Mouse (Mus musculus): ENCODE results near the gene Phlpp1.

GRCm38 (mm10) chr1:106289580-106289979 lies 118.0 kb downstream of the Phlpp1 start:
- TF ChIP-seq CTCF (IDR thresholded peaks at IDR 0.05; ENCODE audit: insufficient read depth, low read depth, low read length) (no peak), POLR2A (IDR thresholded peaks at IDR 0.05; ENCODE audit: insufficient read depth, low read depth, low read length) (no peak)
